Mouse (Mus musculus) myocyte (in vitro differentiated cells): ENCODE measurements around the gene Acbd3.

Experiments used
- CEBPB ChIP-seq: IDR thresholded peaks from 2 replicates; pipeline ENCODE4 v1.6.1; 2011; ENCODE audit warnings: mild to moderate bottlenecking, moderate library complexity; ENCODE audit not compliant: poor library complexity, insufficient read depth, severe bottlenecking
- E2F4 ChIP-seq: IDR thresholded peaks from one replicate; pipeline ENCODE4 v1.6.1; 2011; ENCODE audit warnings: mild to moderate bottlenecking, control low read depth, moderate library complexity; ENCODE audit not compliant: insufficient read depth
- MAX ChIP-seq: IDR thresholded peaks from one replicate; pipeline ENCODE4 v1.6.1; 2011; ENCODE audit warnings: low read depth, mild to moderate bottlenecking, control low read depth
- MYOD1 ChIP-seq, 3 experiments: IDR thresholded peaks; one replicate each; pipeline ENCODE4 v1.6.1; 2011; ENCODE audit warnings: control low read depth in 2 of 3, low read depth in 2 of 3, mild to moderate bottlenecking in 2 of 3, moderate library complexity in 1 of 3; ENCODE audit not compliant: insufficient read length in 2 of 3, control insufficient read depth in 1 of 3
- MYOG ChIP-seq, 3 experiments: IDR thresholded peaks; one replicate each; pipeline ENCODE4 v1.6.1; 2011; ENCODE audit warnings: control low read depth in 2 of 3, low read depth in 2 of 3, mild to moderate bottlenecking in 2 of 3; ENCODE audit not compliant: insufficient read length in 2 of 3, control insufficient read depth in 1 of 3, insufficient read depth in 1 of 3
- POLR2A ChIP-seq: IDR thresholded peaks from one replicate; pipeline ENCODE4 v1.6.1; 2011; ENCODE audit warnings: low read depth, mild to moderate bottlenecking, control low read depth, moderate library complexity; ENCODE audit not compliant: insufficient read length
- POLR2AphosphoS2 ChIP-seq: IDR thresholded peaks from one replicate; pipeline ENCODE4 v1.6.1; 2011; ENCODE audit warnings: low read depth, control low read depth; ENCODE audit not compliant: insufficient read length
- REST ChIP-seq: IDR thresholded peaks from one replicate; pipeline ENCODE4 v1.6.1; 2011; ENCODE audit warnings: mild to moderate bottlenecking, control low read depth, moderate library complexity; ENCODE audit not compliant: insufficient read depth, insufficient read length
- SRF ChIP-seq: IDR thresholded peaks from one replicate; pipeline ENCODE4 v1.6.1; 2011; ENCODE audit warnings: low read depth; ENCODE audit not compliant: control insufficient read depth, insufficient read length
- TCF12 ChIP-seq: IDR thresholded peaks from one replicate; pipeline ENCODE4 v1.6.1; 2011; ENCODE audit warnings: mild to moderate bottlenecking, control low read depth; ENCODE audit not compliant: poor library complexity, insufficient read depth, severe bottlenecking
- TCF3 ChIP-seq: IDR thresholded peaks from one replicate; pipeline ENCODE4 v1.6.1; 2011; ENCODE audit warnings: low read depth, control low read depth; ENCODE audit not compliant: insufficient read length
- USF1 ChIP-seq: IDR thresholded peaks from one replicate; pipeline ENCODE4 v1.6.1; 2011; ENCODE audit warnings: low read depth, mild to moderate bottlenecking, control low read depth, moderate library complexity

- TF ChIP-seq MYOD1 (IDR thresholded peaks at IDR 0.05; ENCODE audit: control insufficient read depth in 1 of 3, insufficient read length in 2 of 3, low read depth in 2 of 3) (no peak), CEBPB (no peak), POLR2A (no peak), MAX (no peak), SRF (no peak), USF1 (no peak), E2F4 (no peak), POLR2AphosphoS2 (no peak), TCF12 (no peak), MYOG (IDR thresholded peaks at IDR 0.05; ENCODE audit: control insufficient read depth in 1 of 3, insufficient read depth in 1 of 3, insufficient read length in 2 of 3, low read depth in 2 of 3) (no peak), TCF3 (no peak), REST (no peak)
These were observed 73.4 kb downstream of the Acbd3 start for GRCm38 (mm10) chr1:180799253-180799652.
